22 mouse cellular contexts compared by ENCODE assay signal in genomic region chr3:112733205-112733604, GRCm38 (mm10).
A peak's percentile ranks its signal among the peaks of the same experiment; 100 is the strongest.
DNase-seq lines count a peak whose midpoint lies in the region; ATAC-seq and TF ChIP-seq lines count a peak whose summit lies in the region.
"Had no signal": no experiment of that assay in that cellular context is flagged by ENCODE, and none has a peak within 500 bp of the region (broad histone marks: within the 10 kb centered on the region; RNA-seq: fewer than 3 reads in every experiment).

No protein-coding gene starts in this region.

- no peaks in the 10 kb centered on the region for H3K4me1 ChIP-seq in forebrain, postnatal 0 days (ENCODE audit: insufficient read depth)
- H3K4me1 ChIP-seq in forebrain, embryonic 15.5 days = no peaks in the 10 kb centered on the region
- H3K4me1 ChIP-seq in midbrain, embryonic 12.5 days = no peaks in the 10 kb centered on the region
- no peaks in the 10 kb centered on the region for H3K4me1 ChIP-seq in midbrain, embryonic 11.5 days (ENCODE audit: control insufficient read depth, insufficient read depth, low read length)
- H3K4me1 ChIP-seq in midbrain, embryonic 14.5 days (ENCODE audit: control insufficient read depth, insufficient read depth, low read length) = no peaks in the 10 kb centered on the region
- H3K4me1 ChIP-seq in liver, embryonic 12.5 days = no peaks in the 10 kb centered on the region
- H3K4me1 ChIP-seq: embryonic facial prominence, embryonic 15.5 days; forebrain, embryonic 10.5 days; heart, embryonic 10.5 days had no signal

- TF ChIP-seq CTCF in forebrain, postnatal 0 days (IDR thresholded peaks at IDR 0.05; ENCODE audit: low read depth) = peak; percentile 26

- no peaks in the 10 kb centered on the region for H3K27me3 ChIP-seq in forebrain, postnatal 0 days (ENCODE audit: insufficient read depth, low read length)
- no peaks in the 10 kb centered on the region for H3K27me3 ChIP-seq in forebrain, embryonic 15.5 days
- no peaks in the 10 kb centered on the region for H3K27me3 ChIP-seq in midbrain, embryonic 12.5 days
- H3K27me3 ChIP-seq in midbrain, embryonic 11.5 days (ENCODE audit: control insufficient read depth, insufficient read depth, low read length) = no peaks in the 10 kb centered on the region
- no peaks in the 10 kb centered on the region for H3K27me3 ChIP-seq in midbrain, embryonic 14.5 days (ENCODE audit: control insufficient read depth, insufficient read depth, low read length)
- H3K27me3 ChIP-seq in liver, embryonic 12.5 days (replicated peaks) = no peaks in the 10 kb centered on the region
- H3K27me3 ChIP-seq: embryonic facial prominence, embryonic 15.5 days had no signal

- no peak for ATAC-seq in forebrain, postnatal 0 days
- no peak for ATAC-seq in forebrain, embryonic 15.5 days (replicated peaks)
- 0 out of 2 replicates have a peak, but pooled peaks have one; percentile 47 for ATAC-seq in midbrain, embryonic 12.5 days (ENCODE audit: low FRiP score, low read depth)
- ATAC-seq in midbrain, embryonic 11.5 days (ENCODE audit: low FRiP score) = no peak
- no peak; the same call in 1 of the 2 replicates for ATAC-seq in midbrain, embryonic 14.5 days (ENCODE audit: low FRiP score, low TSS enrichment)
- ATAC-seq in liver, embryonic 12.5 days = no peak
- ATAC-seq: activated CD4-positive, CD25-positive, alpha-beta regulatory T cell, adult 4 months; forebrain, embryonic 14.5 days; hindbrain, embryonic 16.5 days had no signal

- H3K9me3 ChIP-seq in forebrain, postnatal 0 days (ENCODE audit: low read length) = no peaks in the 10 kb centered on the region
- H3K9me3 ChIP-seq in forebrain, embryonic 15.5 days = no peaks in the 10 kb centered on the region
- H3K9me3 ChIP-seq in midbrain, embryonic 12.5 days = no peaks in the 10 kb centered on the region
- H3K9me3 ChIP-seq in midbrain, embryonic 11.5 days (ENCODE audit: control insufficient read depth, low read length) = no peaks in the 10 kb centered on the region
- H3K9me3 ChIP-seq in midbrain, embryonic 14.5 days (ENCODE audit: control insufficient read depth, low read length) = no peaks in the 10 kb centered on the region
- no peaks in the 10 kb centered on the region for H3K9me3 ChIP-seq in liver, embryonic 12.5 days (replicated peaks)
- H3K9me3 ChIP-seq: embryonic facial prominence, embryonic 15.5 days; forebrain, embryonic 10.5 days; heart, embryonic 10.5 days had no signal

- H3K4me2 ChIP-seq in forebrain, postnatal 0 days (ENCODE audit: low read depth) = no peak overlapping the region
- H3K4me2 ChIP-seq in forebrain, embryonic 15.5 days (replicated peaks) = no peak overlapping the region
- no peak overlapping the region for H3K4me2 ChIP-seq in midbrain, embryonic 12.5 days (replicated peaks)
- no peak overlapping the region for H3K4me2 ChIP-seq in midbrain, embryonic 11.5 days
- H3K4me2 ChIP-seq in midbrain, embryonic 14.5 days (ENCODE audit: low read length) = no peak overlapping the region
- H3K4me2 ChIP-seq in liver, embryonic 12.5 days = no peak overlapping the region
- H3K4me2 ChIP-seq: embryonic facial prominence, embryonic 15.5 days had no signal

- H3K9ac ChIP-seq in forebrain, postnatal 0 days = no peak overlapping the region
- H3K9ac ChIP-seq in forebrain, embryonic 15.5 days (replicated peaks) = no peak overlapping the region
- H3K9ac ChIP-seq in midbrain, embryonic 12.5 days (replicated peaks) = no peak overlapping the region
- H3K9ac ChIP-seq in midbrain, embryonic 11.5 days (ENCODE audit: low read length) = no peak overlapping the region
- H3K9ac ChIP-seq in midbrain, embryonic 14.5 days (replicated peaks; ENCODE audit: low read length) = no peak overlapping the region
- no peak overlapping the region for H3K9ac ChIP-seq in liver, embryonic 12.5 days
- H3K9ac ChIP-seq: embryonic facial prominence, embryonic 15.5 days had no signal

- no peaks in the 10 kb centered on the region for H3K36me3 ChIP-seq in forebrain, postnatal 0 days (ENCODE audit: insufficient read depth)
- no peaks in the 10 kb centered on the region for H3K36me3 ChIP-seq in forebrain, embryonic 15.5 days
- no peaks in the 10 kb centered on the region for H3K36me3 ChIP-seq in midbrain, embryonic 12.5 days
- no peaks in the 10 kb centered on the region for H3K36me3 ChIP-seq in midbrain, embryonic 11.5 days (ENCODE audit: control insufficient read depth, insufficient read depth, low read length)
- H3K36me3 ChIP-seq in midbrain, embryonic 14.5 days (ENCODE audit: control insufficient read depth, insufficient read depth, low read length) = no peaks in the 10 kb centered on the region
- H3K36me3 ChIP-seq in liver, embryonic 12.5 days = no peaks in the 10 kb centered on the region
- H3K36me3 ChIP-seq: embryonic facial prominence, embryonic 15.5 days; forebrain, embryonic 10.5 days; heart, embryonic 10.5 days had no signal

- H3K27ac ChIP-seq in forebrain, postnatal 0 days (ENCODE audit: low read depth, low read length) = no peak overlapping the region
- H3K27ac ChIP-seq in forebrain, embryonic 15.5 days (replicated peaks) = no peak overlapping the region
- no peak overlapping the region for H3K27ac ChIP-seq in midbrain, embryonic 12.5 days (replicated peaks)
- no peak overlapping the region for H3K27ac ChIP-seq in midbrain, embryonic 11.5 days (ENCODE audit: low read depth, low read length)
- no peak overlapping the region for H3K27ac ChIP-seq in midbrain, embryonic 14.5 days (replicated peaks; ENCODE audit: low read depth, low read length)
- no peak overlapping the region for H3K27ac ChIP-seq in liver, embryonic 12.5 days
- H3K27ac ChIP-seq: embryonic facial prominence, embryonic 15.5 days; forebrain, embryonic 10.5 days; heart, embryonic 10.5 days had no signal

- no peak overlapping the region for H3K4me3 ChIP-seq in forebrain, postnatal 0 days (ENCODE audit: low read depth, low read length)
- no peak overlapping the region for H3K4me3 ChIP-seq in forebrain, embryonic 15.5 days
- no peak overlapping the region for H3K4me3 ChIP-seq in midbrain, embryonic 12.5 days
- no peak overlapping the region for H3K4me3 ChIP-seq in midbrain, embryonic 11.5 days (ENCODE audit: low read depth, low read length)
- H3K4me3 ChIP-seq in midbrain, embryonic 14.5 days (replicated peaks; ENCODE audit: low read depth, low read length) = no peak overlapping the region
- no peak overlapping the region for H3K4me3 ChIP-seq in liver, embryonic 12.5 days
- H3K4me3 ChIP-seq: embryonic facial prominence, embryonic 15.5 days; erythroblast, embryonic 14.5 days; forebrain, embryonic 10.5 days; heart, embryonic 10.5 days had no signal

- WGBS in forebrain, postnatal 0 days = 60% methylated on average over 5 of the region's 5 CpGs
- WGBS in forebrain, embryonic 15.5 days = 63% methylated on average over 5 of the region's 5 CpGs
- 73% methylated on average over 5 of the region's 5 CpGs for WGBS in midbrain, embryonic 12.5 days
- WGBS in midbrain, embryonic 11.5 days = 79% methylated on average over 5 of the region's 5 CpGs
- WGBS in midbrain, embryonic 14.5 days = 66% methylated on average over 5 of the region's 5 CpGs
- WGBS in liver, embryonic 12.5 days (ENCODE audit: insufficient replicate concordance) = 59% methylated on average over 5 of the region's 5 CpGs

- DNase-seq in forebrain, postnatal 0 days = no peak
- DNase-seq in midbrain, embryonic 11.5 days (ENCODE audit: low spot score, missing footprints) = no peak
- DNase-seq in midbrain, embryonic 14.5 days = peak; percentile 60
- DNase-seq in thymus, postnatal 4 days = no peak
- DNase-seq: adrenal gland, postnatal 25 days; cerebellum, adult 11 months; cerebellum, adult 8-10 months; cerebellum, postnatal 14 days; embryo, embryonic 11 days; gastrocnemius, postnatal 10 days; heart, adult 18-20 months; heart, postnatal 10 days had no signal
